Mouse (Mus musculus): ENCODE results near the gene Tec.

Gene Tec

DNA sequence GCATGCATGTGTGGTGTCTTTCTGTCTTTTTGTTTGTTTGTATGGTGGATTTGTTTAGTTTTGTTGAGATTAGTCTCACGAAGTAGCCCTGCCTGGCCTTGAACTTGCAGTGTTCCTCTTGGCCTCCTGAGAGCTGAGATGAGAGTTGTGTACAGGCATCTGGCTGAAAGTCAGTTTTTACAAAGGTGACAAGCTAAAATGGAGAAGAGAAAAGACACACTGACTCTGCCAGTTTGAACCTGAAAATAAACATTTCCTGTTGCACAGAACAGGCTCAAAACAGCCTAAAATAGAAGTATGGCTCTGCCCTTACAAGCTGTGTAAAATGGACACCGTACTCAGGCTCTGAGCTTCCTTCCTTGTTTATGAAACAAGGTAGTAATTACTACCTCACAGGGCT, 14.9 kb downstream of the Tec start:
- DNase-seq (ENCODE audit: low spot score in 2 of 2) = no peak

- no peak for DNase-seq (ENCODE audit: low spot score in 2 of 2)
Observed at GRCm38 (mm10) chr5:72852301-72852995, 15.8 kb downstream of the Tec start.

DNA sequence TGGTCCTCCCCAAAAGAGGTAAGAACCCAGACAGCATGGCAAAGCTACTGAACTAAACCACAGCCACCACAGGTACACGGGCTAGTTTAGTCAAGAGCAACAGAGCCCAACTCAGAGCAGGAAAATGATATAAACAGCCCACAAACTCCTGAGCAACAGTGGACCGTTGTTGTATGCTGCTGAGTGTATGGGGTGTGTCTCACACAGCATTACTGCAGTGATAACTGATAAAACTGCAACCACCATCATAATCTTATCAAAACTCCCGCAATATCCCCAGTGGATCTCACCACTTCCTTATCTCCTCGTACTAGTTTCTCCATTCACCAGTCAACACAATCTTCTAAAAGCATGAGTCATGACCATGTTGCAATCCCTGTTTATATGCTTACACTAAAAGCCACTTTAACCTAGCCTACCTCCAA, 16.6 kb downstream of the Tec start:
- DNase-seq (ENCODE audit: low spot score in 2 of 2) = no peak

DNA sequence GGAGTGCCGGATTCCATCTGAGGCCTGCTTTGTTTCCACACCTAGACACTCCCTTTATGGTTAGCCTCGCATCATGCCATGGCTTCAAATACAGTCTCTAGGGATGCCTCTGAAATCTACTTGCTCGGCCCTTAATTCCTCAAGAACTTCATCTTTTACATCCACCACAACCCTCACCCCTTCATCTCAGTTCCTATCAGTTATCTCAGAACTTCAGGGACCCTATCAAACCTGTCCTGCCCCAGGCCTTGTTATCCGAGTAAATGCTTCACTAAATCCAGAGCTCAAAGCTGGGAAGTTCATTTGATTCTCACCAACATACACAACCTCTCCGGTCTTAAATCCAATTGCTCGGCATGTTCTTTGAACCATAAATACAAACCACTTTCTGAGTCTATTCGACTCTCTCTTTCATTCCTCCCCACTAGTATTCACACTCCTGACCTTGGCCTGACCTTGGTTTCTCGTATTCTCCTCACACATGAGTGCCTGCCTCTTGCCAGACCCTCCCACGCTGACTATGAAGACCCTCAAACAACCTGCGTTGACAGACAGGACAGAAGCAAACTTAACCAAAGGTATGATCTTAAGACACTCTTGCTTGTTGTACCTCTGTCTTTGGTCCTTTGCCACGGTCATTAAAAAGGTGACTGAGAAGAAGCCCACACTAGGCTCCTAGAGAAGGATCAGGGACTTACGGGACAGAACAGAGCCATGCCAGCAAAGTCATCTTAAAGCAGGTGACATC, 17.2 kb downstream of the Tec start:
- no peak for DNase-seq (ENCODE audit: low spot score in 2 of 2)

DNA sequence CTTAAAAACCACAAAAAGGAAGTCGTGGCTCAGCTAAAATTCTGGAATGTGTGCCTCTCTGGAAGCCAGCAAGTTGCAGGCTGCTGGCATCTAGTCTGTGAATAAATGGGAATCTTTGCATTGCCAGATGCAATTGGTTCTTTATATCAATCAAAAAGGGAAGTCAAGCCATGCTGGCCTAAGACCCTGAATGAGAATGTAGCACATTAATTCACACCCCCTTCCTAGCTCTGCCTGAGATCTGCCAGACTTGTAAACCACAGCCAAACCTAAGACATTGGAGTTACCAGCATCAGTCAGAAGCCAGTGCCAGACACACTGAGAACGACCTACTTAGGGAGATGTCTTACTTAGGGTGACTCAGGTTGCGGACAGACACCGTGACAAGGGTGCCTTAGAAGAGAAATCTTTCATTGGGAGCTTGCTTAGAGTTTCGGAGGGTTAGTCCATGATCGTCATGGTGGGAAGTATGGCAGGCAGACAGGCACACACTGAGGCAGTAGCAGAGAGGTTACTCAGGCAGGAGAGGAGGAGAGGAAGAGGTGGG, 19.3 kb downstream of the Tec start:
- DNase-seq (ENCODE audit: low spot score in 2 of 2) = no peak

DNA sequence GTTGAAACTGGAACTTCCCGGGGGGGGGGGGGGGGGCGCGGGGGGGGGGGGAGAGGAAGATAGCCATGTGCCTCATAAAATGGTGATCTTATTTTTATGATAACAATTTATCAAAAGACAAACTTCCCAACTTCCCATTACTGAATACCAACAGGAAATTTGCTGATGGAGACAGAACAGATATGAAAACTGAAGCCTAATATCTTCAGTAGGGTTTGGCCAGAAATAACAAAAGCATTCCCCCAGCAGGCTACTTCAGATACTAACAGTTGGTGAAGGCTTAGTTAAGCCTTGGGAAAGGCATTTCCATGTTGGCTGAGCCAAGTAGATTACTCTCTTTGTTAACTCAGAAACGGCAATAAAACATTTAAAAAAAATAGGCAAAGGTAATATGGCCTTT, 21.6 kb downstream of the Tec start:
- no peak for DNase-seq (ENCODE audit: low spot score in 2 of 2)

DNA sequence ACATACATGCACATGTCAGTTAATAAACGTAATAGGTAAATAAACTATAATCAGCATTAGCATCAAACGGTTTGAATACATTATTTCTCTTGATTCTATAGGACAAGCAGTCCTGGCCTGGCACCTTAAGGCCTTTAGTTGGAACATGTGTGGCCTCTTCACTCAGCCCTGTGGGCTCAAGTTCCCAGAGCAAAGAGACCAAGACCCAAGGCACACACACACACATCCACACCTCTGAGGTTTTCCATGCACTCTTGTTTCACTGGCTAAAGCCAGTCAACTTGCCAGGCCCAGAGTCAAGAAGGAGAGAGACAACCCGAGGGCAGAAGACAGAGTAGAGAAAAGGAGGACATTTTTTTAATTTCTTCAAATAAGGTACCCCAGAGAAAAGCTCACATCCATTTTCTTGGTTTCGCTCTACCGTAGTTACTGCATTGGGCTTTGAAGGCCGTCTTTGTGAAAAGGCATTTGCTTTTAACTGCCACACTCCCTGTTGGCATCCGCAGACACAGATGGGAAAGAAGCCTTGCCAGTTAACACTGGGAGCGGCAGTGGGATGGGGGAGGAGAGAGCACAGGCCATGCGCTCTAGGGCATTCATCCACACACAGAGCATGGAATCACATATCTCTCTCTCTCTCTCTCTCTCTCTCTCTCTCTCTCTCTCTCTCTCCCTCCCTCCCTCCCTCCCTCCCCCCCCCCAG, 22.2 kb downstream of the Tec start:
- DNase-seq (ENCODE audit: low spot score in 2 of 2) = no peak

DNA sequence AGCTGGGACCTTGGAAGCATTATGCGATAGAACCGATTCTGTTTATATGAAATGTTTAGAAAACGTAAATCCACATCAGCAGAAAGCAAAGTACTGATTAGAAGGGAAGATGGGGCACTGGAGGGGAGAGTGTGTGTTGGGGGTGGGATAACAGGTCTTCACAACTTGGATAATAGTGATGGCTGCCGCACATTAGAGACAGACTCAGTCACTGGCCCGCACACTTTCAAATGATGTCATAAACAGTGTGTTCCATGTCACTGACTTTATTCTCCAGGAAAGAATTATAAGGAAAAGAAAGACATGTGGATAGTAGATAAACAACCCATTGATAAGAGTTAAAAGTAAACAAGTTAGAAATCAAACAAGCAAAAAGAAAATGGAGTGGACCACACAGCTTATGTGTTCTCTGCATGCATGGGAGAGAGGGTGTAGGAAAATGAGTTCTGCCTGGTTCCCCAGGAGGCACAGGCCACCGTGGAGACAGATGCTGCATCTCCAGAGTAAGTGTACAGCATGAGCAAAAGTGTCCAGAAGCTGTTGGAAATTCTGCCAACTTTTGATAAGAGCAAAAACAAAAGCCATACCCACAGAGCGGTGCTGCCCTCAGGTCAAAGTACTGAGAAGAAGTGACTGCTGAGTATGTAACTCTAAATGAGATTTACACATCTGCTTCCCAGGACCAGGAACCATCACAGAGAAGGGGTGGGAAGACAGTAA, 23.3 kb downstream of the Tec start:
- no peak for DNase-seq (ENCODE audit: low spot score in 2 of 2)

DNA sequence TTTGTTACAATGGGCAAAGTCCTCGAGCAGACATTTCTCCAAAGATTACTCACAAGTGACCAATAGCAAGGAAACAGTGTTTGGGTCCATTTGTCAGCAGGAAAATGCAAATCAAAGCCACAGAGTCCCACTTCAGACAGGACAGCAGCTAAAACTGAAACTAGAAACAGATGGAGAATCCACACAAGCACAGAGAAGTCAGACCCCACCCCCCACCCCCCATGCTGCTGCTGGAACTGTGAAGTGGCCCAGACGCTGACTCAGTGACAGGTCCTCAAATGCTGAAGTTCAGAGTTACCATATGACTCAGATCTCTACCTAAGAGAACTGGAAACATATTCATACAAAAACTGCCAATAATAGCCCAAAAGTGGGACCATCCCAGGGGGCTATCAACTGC, 24.0 kb downstream of the Tec start:
- DNase-seq (ENCODE audit: low spot score in 2 of 2) = no peak

GRCm38 (mm10) chr5:72839655-72840054, 28.6 kb downstream of the Tec start:
- DNase-seq (ENCODE audit: low spot score in 2 of 2) = no peak

DNA sequence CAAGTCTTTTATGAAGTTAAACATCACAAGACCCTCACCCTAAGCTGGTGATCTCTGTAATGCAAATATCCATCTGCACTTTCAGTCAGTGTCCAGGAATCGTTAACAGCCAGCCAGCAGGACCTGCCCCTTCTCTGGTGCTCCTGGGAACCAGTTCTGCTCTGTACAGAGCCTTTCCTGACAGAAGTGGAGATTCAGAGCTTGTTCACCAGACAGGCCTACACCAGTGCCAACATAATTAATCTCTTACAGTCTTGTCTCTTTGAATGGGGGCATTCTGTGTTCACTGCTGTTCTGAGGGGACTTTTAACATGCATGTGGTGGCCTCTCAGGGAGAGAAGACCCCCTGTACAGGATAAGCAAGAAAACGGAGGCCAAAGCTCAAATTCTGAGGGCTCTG, 29.3 kb downstream of the Tec start:
- DNase-seq (ENCODE audit: low spot score in 2 of 2) = no peak

DNA sequence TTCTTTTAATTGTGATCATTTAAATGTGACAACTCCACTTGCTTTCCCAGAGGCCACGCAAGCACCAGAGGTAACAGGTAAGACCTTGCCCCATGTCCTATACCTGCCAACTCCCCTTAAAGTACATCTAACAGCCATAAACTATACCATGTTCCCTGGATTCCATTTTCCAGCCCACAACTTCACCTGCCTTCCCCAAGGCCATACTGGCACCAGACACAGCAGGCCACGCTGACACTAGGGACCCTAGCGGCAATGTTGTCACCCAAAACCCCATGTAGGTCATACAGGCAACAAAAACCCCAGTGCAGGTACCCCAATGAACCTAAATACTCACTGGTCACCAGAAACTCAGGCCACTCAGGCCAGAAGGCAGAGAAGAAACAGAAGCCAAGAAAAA, 32.6 kb downstream of the Tec start:
- no peak for DNase-seq (ENCODE audit: low spot score in 2 of 2)

- DNase-seq (ENCODE audit: low spot score in 2 of 2) = no peak
Observed at GRCm38 (mm10) chr5:72832904-72833765, 35.1 kb downstream of the Tec start.

GRCm38 (mm10) chr5:72832191-72832590, 36.1 kb downstream of the Tec start:
- DNase-seq (ENCODE audit: low spot score in 2 of 2) = no peak

GRCm38 (mm10) chr5:72830988-72831610, 37.2 kb downstream of the Tec start:
- no peak for DNase-seq (ENCODE audit: low spot score in 2 of 2)

GRCm38 (mm10) chr5:72829506-72830067, 38.7 kb downstream of the Tec start:
- no peak for DNase-seq (ENCODE audit: low spot score in 2 of 2)

DNA sequence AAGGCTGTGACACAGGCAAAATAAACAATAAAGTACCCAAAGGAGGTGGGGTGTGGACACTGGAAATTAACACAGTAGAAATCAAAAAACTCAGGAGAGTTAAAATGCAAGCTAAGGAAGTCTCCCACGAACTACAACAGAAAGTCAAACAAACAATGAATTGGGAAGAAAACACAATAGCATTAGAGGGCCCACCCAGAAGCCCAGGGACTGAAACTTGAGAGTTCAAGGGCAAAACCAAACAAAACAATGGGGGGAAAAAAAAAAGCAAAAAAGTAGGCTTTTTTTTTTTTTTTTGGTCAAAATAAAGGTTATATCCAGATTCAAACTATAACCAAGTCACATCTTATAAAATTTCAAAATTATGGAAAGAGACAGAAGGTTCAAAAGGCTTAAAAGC, 39.9 kb downstream of the Tec start:
- DNase-seq (ENCODE audit: low spot score in 2 of 2) = no peak

DNA sequence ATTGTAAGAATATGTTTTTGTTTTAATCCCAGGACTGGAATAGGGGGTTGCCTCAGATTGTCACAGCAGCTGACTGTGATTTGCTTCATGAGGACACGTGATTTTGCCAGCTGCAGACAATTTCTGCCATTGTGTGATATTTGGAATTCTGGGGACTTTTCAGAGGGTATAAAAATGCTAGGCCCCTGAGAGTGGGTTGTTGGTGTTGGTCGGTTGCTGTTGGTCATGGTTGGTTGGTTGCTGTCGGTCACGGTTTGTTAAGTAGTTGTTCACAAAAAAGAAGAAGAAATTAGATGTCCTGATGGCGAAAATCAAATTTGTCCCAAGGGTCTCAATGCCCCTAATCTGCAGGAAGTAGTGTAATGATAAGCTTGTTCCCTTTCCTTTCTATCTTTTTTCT, 40.8 kb downstream of the Tec start:
- DNase-seq (ENCODE audit: low spot score in 2 of 2) = no peak

- DNase-seq (ENCODE audit: low spot score in 2 of 2) = no peak
Observed at GRCm38 (mm10) chr5:72826445-72826844, 41.8 kb downstream of the Tec start.

DNA sequence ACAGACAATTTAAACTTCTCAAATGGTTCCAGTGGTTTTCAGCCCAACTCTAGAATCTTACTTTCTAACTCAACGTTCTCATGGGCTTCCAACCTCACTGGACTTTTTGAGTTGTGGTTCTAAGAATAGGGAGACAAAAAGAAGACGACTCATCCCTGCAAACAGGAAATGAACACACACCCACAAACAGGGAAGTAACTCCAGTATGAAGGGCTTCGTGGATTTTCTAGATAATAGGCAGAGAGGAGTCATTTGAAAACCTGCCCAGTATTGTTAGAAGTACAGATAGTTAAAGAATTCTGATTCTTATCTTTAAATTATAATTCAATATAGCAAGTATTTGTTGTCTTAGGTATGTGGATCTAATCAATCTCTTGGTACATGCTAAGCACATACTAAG, 47.6 kb downstream of the Tec start:
- DNase-seq (ENCODE audit: low spot score in 2 of 2) = no peak
